Mouse (Mus musculus) bone marrow macrophage, adult 2 months (primary cell): ENCODE data around the gene Cd63.

Experiments used
- CTCF ChIP-seq: IDR thresholded peaks from 2 replicates; pipeline ENCODE4 v1.5.1; 2012; ENCODE audit warnings: low read depth, mild to moderate bottlenecking, low read length, moderate library complexity
- POLR2A ChIP-seq: IDR thresholded peaks from 2 replicates; pipeline ENCODE4 v1.6.1; 2012; ENCODE audit warnings: mild to moderate bottlenecking, low read depth, low read length, borderline replicate concordance

GRCm38 (mm10) chr10:128892246-128892645 lies 8.5 kb upstream of the Cd63 start:
- TF ChIP-seq CTCF, result no peak
- TF ChIP-seq POLR2A, result no peak
